In the genomic region with DNA sequence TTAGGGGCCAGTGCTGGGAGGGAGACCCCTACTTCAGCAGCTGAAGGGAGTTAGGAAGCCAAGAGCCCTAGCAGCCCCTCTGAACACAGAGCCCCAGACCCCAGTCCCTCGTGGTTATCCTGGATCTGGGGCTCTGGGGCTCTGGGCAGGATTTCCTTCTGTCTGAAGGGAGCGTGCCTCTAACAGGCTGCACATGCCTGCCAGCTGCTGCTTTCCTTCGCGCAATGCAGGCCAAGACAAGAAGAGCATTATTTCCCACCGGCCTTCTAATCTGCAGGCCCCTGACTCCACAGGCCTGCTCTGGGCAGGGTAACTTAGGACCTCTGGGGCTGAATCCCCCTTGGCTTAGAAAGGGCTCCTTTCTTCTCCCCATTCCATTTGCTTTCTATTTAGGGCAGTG, we compare ENCODE assay signal across 15 mouse cellular contexts.
DNase-seq lines count a peak whose midpoint lies in the region; ATAC-seq lines count a peak whose summit lies in the region.
"Had no signal": no experiment of that assay in that cellular context is flagged by ENCODE, and none has a peak within 500 bp of the region (broad histone marks: within the 10 kb centered on the region; RNA-seq: fewer than 3 reads in every experiment).

No protein-coding gene starts in this region.

- no peak overlapping the region for H3K4me2 ChIP-seq in heart, embryonic 14.5 days (ENCODE audit: low read length)
- H3K4me2 ChIP-seq: liver, embryonic 12.5 days; midbrain, embryonic 13.5 days had no signal

- H3K27me3 ChIP-seq in heart, embryonic 14.5 days (ENCODE audit: control insufficient read depth, insufficient read depth, low read length): peaks cover 24% of the 10 kb centered on the region

- no peaks in the 10 kb centered on the region for H3K36me3 ChIP-seq in heart, embryonic 14.5 days (ENCODE audit: control insufficient read depth, insufficient read depth, low read length)
- H3K36me3 ChIP-seq: liver, embryonic 12.5 days; midbrain, embryonic 13.5 days had no signal

- ATAC-seq in heart, embryonic 14.5 days (ENCODE audit: insufficient number of reproducible peaks, insufficient read depth, low FRiP score, low read depth): 0 out of 2 replicates have a peak, but pooled peaks have one; percentile 23
- ATAC-seq: CD4-positive, CD25-positive, alpha-beta regulatory T cell, adult 4 months; liver, embryonic 12.5 days; midbrain, embryonic 13.5 days had no signal

- H3K27ac ChIP-seq in heart, embryonic 14.5 days (replicated peaks in 1 of 2; ENCODE audit: control insufficient read depth in 1 of 2, insufficient read depth in 1 of 2, low read depth in 2 of 2, low read length in 2 of 2): peak overlapping the region; percentile 10 to 47; a peak in 1 of 4 replicates
- H3K27ac ChIP-seq: liver, embryonic 12.5 days; midbrain, embryonic 13.5 days had no signal

- WGBS in heart, embryonic 14.5 days: 40% methylated on average over 5 of the region's 5 CpGs

- H3K9ac ChIP-seq in heart, embryonic 14.5 days (ENCODE audit: low read length): no peak overlapping the region
- H3K9ac ChIP-seq: liver, embryonic 12.5 days; midbrain, embryonic 13.5 days had no signal

- no peak overlapping the region for H3K4me3 ChIP-seq in heart, embryonic 14.5 days (ENCODE audit: control insufficient read depth in 1 of 2, insufficient read depth in 1 of 2, low read depth in 1 of 2, low read length in 2 of 2)
- H3K4me3 ChIP-seq: liver, embryonic 12.5 days; midbrain, embryonic 13.5 days had no signal

- no peak for DNase-seq in heart, adult 11 months
- peak; percentile 67 for DNase-seq in embryo, embryonic 11 days
- peak; percentile 60 for DNase-seq in forelimb bud, embryonic 11.5 days (ENCODE audit: low read depth, low spot score)
- DNase-seq in mesoderm, embryonic 11.5 days (ENCODE audit: low read depth, low spot score): peak; percentile 34
- no peak for DNase-seq in adrenal gland, adult (ENCODE audit: inconsistent age in 2 of 2, low spot score in 1 of 2)
- DNase-seq in cerebellum, adult 18-20 months: no peak
- no peak for DNase-seq in left cerebral cortex, adult 18-20 months (ENCODE audit: low spot score in 2 of 2)
- DNase-seq: cerebellum, postnatal 36 days; gastrocnemius, postnatal 36 days; kidney, adult 8-10 months; right cerebral cortex, adult 18-20 months had no signal

- no peaks in the 10 kb centered on the region for H3K9me3 ChIP-seq in heart, embryonic 14.5 days (ENCODE audit: control insufficient read depth, low read length)
- H3K9me3 ChIP-seq: liver, embryonic 12.5 days; midbrain, embryonic 13.5 days had no signal

- peaks cover 2 to 4% of the 10 kb centered on the region in 2 experiments; a peak in 2 of 4 replicates for H3K4me1 ChIP-seq in heart, embryonic 14.5 days (ENCODE audit: control insufficient read depth in 2 of 2, insufficient read depth in 2 of 2, low read length in 2 of 2)

Comparison
In these comparisons a context has a peak if more than half of its experiments do, and no peak if none do; other contexts are left out.
1. DNase-seq: peak in embryo, embryonic 11 days (single experiment), forelimb bud, embryonic 11.5 days (single experiment) and mesoderm, embryonic 11.5 days (single experiment); none in heart, adult 11 months (single experiment), adrenal gland, adult (0 of 2), cerebellum, adult 18-20 months (0 of 2) and left cerebral cortex, adult 18-20 months (0 of 2).